Mouse (Mus musculus) lung, postnatal 36 days (tissue): Measurements from ENCODE around the gene Xrra1.
"Not testable (repeated sequence)": the region's sequence is repeated elsewhere in the genome, so short reads cannot be mapped to it uniquely, and the experiment has no call there.

ENCODE experiments used
- DNase-seq: peaks from one replicate; pipeline ENCODE4 v3.0.0; 2022; ENCODE audit warnings: mixed read lengths

The Xrra1 gene

GRCm38 (mm10) chr7:99902918-99903665, 44.2 kb downstream of the Xrra1 start:
- DNase-seq, result no peak

GRCm38 (mm10) chr7:99904421-99905005, 45.6 kb downstream of the Xrra1 start:
- no peak for DNase-seq

- no peak for DNase-seq
Measured at GRCm38 (mm10) chr7:99906346-99906745, 47.4 kb downstream of the Xrra1 start.

GRCm38 (mm10) chr7:99907463-99907862, 48.5 kb downstream of the Xrra1 start:
- DNase-seq, result no peak

- no peak for DNase-seq
Measured at GRCm38 (mm10) chr7:99911038-99911437, 52.1 kb downstream of the Xrra1 start.

- DNase-seq, result no peak
Measured at GRCm38 (mm10) chr7:99914316-99914715, 55.4 kb downstream of the Xrra1 start.

- no peak for DNase-seq
Measured at GRCm38 (mm10) chr7:99915511-99915910, 56.6 kb downstream of the Xrra1 start.

- peak; percentile 58 for DNase-seq
Measured at GRCm38 (mm10) chr7:99916741-99917319, 57.9 kb downstream of the Xrra1 start.

GRCm38 (mm10) chr7:99917320-99917844, 58.5 kb downstream of the Xrra1 start:
- DNase-seq, result peak; percentile 30

- DNase-seq, result no peak
Measured at GRCm38 (mm10) chr7:99919164-99919563, 60.2 kb downstream of the Xrra1 start.

- no peak for DNase-seq
Measured at GRCm38 (mm10) chr7:99919971-99920370, 61.1 kb downstream of the Xrra1 start.

GRCm38 (mm10) chr7:99920416-99920815, 61.5 kb downstream of the Xrra1 start:
- DNase-seq, result peak; percentile 53

GRCm38 (mm10) chr7:99926916-99927714, 68.2 kb downstream of the Xrra1 start:
- peak; percentile 94 for DNase-seq

- peak; percentile 45 for DNase-seq
Measured at GRCm38 (mm10) chr7:99935758-99936157, 76.8 kb downstream of the Xrra1 start.

GRCm38 (mm10) chr7:99940669-99941068, 81.8 kb downstream of the Xrra1 start:
- no peak for DNase-seq

- no peak for DNase-seq
Measured at GRCm38 (mm10) chr7:99944520-99944919, 85.6 kb downstream of the Xrra1 start.

- DNase-seq, result not testable (repeated sequence)
Measured at GRCm38 (mm10) chr7:99945012-99945411, 86.1 kb downstream of the Xrra1 start.

- DNase-seq, result no peak
Measured at GRCm38 (mm10) chr7:99945939-99946338, 87.0 kb downstream of the Xrra1 start.

- peak; percentile 37 for DNase-seq
Measured at GRCm38 (mm10) chr7:99946356-99946755, 87.4 kb downstream of the Xrra1 start.

- peak; percentile 51 for DNase-seq
Measured at GRCm38 (mm10) chr7:99947329-99947728, 88.4 kb downstream of the Xrra1 start.

GRCm38 (mm10) chr7:99953442-99954098, 94.7 kb downstream of the Xrra1 start:
- no peak for DNase-seq

- DNase-seq, result no peak
Measured at GRCm38 (mm10) chr7:99954212-99954611, 95.3 kb downstream of the Xrra1 start.
